Mouse (Mus musculus): ENCODE data around the gene Ifnlr1. TPM values are rescaled to one million over a fixed set of nuclear protein-coding genes. Genes with fewer than 3 reads are reported as not detected.

The Ifnlr1 gene
- polyA plus RNA-seq, 1 experiment = 3.8 TPM

DNA sequence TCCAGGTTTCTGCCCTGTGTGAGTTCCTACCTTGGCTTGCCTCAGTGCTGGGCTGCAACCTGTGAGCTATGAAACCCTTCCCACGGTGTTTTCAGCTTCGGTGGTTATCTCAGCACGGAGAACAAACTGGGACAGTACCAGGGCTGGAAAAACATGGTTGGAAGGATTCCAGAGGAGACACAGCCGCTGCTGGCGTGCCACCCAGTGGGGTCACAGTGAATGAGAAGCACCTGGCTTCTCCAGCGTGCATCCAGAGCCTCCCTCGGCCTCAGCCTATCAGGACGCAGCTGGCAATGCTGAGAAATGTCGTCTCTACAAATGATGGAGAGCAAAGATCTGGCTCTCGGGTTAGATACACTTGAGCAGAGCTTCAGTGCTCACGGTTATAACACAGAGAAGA is 40.3 kb downstream of the Ifnlr1 start:
- H3K27ac ChIP-seq (ENCODE audit: insufficient read depth, low read length) = no peak overlapping the region
- H3K9ac ChIP-seq (ENCODE audit: low read depth, poor library complexity, severe bottlenecking) = no peak overlapping the region
- H3K27me3 ChIP-seq (ENCODE audit: control insufficient read depth, insufficient read depth, low read length, poor library complexity, severe bottlenecking) = no peaks in the 10 kb centered on the region
- no peaks in the 10 kb centered on the region for H3K36me3 ChIP-seq (ENCODE audit: control insufficient read depth, insufficient read depth, low read length, poor library complexity, severe bottlenecking)
- no peaks in the 10 kb centered on the region for H3K4me1 ChIP-seq (ENCODE audit: control insufficient read depth, insufficient read depth, low read length)
- no peak overlapping the region for H3K4me3 ChIP-seq (ENCODE audit: low read depth, low read length)
- no peaks in the 10 kb centered on the region for H3K9me3 ChIP-seq (replicated peaks; ENCODE audit: control insufficient read depth, insufficient read depth, low read length, poor library complexity, severe bottlenecking)
- TF ChIP-seq POLR2A (IDR thresholded peaks at IDR 0.05; ENCODE audit: insufficient read depth, low read length) (no peak), CTCF (IDR thresholded peaks at IDR 0.05; ENCODE audit: low read depth, low read length) (no peak), EP300 (IDR thresholded peaks at IDR 0.05; ENCODE audit: insufficient read depth, low read depth, low read length) (no peak)

DNA sequence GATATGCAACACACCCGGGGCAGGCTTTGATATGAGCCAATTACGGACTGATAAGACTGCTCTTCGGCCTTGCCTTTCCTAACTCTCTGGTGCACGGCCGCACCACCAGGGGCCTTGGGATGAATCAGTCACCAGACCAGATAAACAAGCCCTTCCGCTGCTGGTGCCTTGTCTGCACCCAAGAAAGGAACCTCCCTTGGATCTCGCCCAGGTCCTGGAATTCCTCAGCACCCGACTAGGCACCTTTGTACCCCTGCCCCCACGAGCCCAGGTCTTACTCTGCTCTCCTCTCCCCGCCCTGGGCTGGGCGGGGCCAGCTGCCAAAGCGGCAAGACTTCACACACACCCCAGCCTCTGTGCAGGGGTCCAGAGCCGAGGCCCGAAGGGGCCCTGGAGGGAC is 41.7 kb downstream of the Ifnlr1 start, which contains the start of gene Il22ra1:
TSS of gene Il22ra1 (plus strand) at position 356 of the 400 bp plus-strand sequence.
- Histone ChIP-seq H3K27me3 (ENCODE audit: control insufficient read depth, insufficient read depth, low read length, poor library complexity, severe bottlenecking) (no peaks in the 10 kb centered on the region), H3K36me3 (ENCODE audit: control insufficient read depth, insufficient read depth, low read length, poor library complexity, severe bottlenecking) (no peaks in the 10 kb centered on the region), H3K4me3 (ENCODE audit: low read depth, low read length) (peak within 1 kb of the TSS; percentile 27), H3K4me1 (ENCODE audit: control insufficient read depth, insufficient read depth, low read length) (no peaks in the 10 kb centered on the region), H3K9me3 (replicated peaks; ENCODE audit: control insufficient read depth, insufficient read depth, low read length, poor library complexity, severe bottlenecking) (no peaks in the 10 kb centered on the region), H3K27ac (ENCODE audit: insufficient read depth, low read length) (no peak within 1 kb of the TSS), H3K9ac (ENCODE audit: low read depth, poor library complexity, severe bottlenecking) (no peak within 1 kb of the TSS)
- no peak for TF ChIP-seq EP300 (IDR thresholded peaks at IDR 0.05; ENCODE audit: insufficient read depth, low read depth, low read length)
- no peak for TF ChIP-seq POLR2A (IDR thresholded peaks at IDR 0.05; ENCODE audit: insufficient read depth, low read length)
- no peak for TF ChIP-seq CTCF (IDR thresholded peaks at IDR 0.05; ENCODE audit: low read depth, low read length)

DNA sequence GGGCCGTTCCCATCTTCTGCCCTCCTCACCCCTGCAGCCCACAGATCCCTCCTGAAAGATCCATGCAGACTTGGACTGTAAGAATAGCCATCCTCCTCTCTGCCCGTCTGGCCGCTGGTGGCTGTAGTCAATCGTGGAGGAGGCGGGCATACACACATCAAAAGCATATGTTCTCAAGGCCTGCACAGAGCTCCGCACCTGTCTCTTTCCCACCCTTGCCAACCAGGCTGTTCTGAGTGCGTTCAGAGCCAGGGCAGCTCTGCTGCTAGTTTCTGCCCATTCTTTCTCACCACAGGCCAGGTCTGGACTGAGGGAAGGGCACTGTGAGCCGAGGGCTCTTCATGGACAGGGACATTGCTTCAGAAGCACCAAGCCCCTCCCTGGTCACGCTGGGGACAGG is 44.1 kb downstream of the Ifnlr1 start:
- TF ChIP-seq EP300 (IDR thresholded peaks at IDR 0.05; ENCODE audit: insufficient read depth, low read depth, low read length) (no peak), CTCF (IDR thresholded peaks at IDR 0.05; ENCODE audit: low read depth, low read length) (no peak)
- H3K4me3 ChIP-seq (ENCODE audit: low read depth, low read length) = no peak overlapping the region
- no peaks in the 10 kb centered on the region for H3K4me1 ChIP-seq (ENCODE audit: control insufficient read depth, insufficient read depth, low read length)
- H3K9me3 ChIP-seq (replicated peaks; ENCODE audit: control insufficient read depth, insufficient read depth, low read length, poor library complexity, severe bottlenecking) = peaks cover 6% of the 10 kb centered on the region; the same call in 1 of the 2 replicates
- no peaks in the 10 kb centered on the region for H3K27me3 ChIP-seq (ENCODE audit: control insufficient read depth, insufficient read depth, low read length, poor library complexity, severe bottlenecking)
- H3K27ac ChIP-seq (ENCODE audit: insufficient read depth, low read length) = no peak overlapping the region
- H3K9ac ChIP-seq (ENCODE audit: low read depth, poor library complexity, severe bottlenecking) = no peak overlapping the region
- no peaks in the 10 kb centered on the region for H3K36me3 ChIP-seq (ENCODE audit: control insufficient read depth, insufficient read depth, low read length, poor library complexity, severe bottlenecking)

DNA sequence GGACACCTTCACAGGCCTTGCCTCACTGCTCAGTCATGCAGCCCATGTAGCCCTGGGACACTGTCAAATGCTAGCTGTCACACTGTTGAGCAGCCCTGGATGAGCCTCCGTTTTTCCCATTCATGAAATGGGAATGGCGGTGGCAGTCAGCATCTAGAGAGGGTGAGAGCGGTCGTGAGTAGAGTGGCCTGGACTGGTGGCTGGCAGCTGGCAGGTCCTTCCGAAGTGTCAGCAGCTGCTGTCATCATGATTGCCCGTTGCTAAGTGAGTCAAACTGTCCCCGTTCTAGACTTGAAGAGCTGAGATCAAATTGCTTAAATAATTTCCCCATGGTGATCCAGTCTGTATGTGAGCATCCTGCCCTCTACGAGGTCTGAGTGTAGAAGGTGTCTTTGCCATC is 44.9 kb downstream of the Ifnlr1 start:
- peaks cover 6% of the 10 kb centered on the region; the same call in 1 of the 2 replicates for H3K9me3 ChIP-seq (replicated peaks; ENCODE audit: control insufficient read depth, insufficient read depth, low read length, poor library complexity, severe bottlenecking)
- H3K27ac ChIP-seq (ENCODE audit: insufficient read depth, low read length) = no peak overlapping the region
- TF ChIP-seq POLR2A (IDR thresholded peaks at IDR 0.05; ENCODE audit: insufficient read depth, low read length) (no peak), EP300 (IDR thresholded peaks at IDR 0.05; ENCODE audit: insufficient read depth, low read depth, low read length) (no peak), CTCF (IDR thresholded peaks at IDR 0.05; ENCODE audit: low read depth, low read length) (no peak)
- H3K36me3 ChIP-seq (ENCODE audit: control insufficient read depth, insufficient read depth, low read length, poor library complexity, severe bottlenecking) = no peaks in the 10 kb centered on the region
- H3K9ac ChIP-seq (ENCODE audit: low read depth, poor library complexity, severe bottlenecking) = no peak overlapping the region
- no peaks in the 10 kb centered on the region for H3K27me3 ChIP-seq (ENCODE audit: control insufficient read depth, insufficient read depth, low read length, poor library complexity, severe bottlenecking)
- no peaks in the 10 kb centered on the region for H3K4me1 ChIP-seq (ENCODE audit: control insufficient read depth, insufficient read depth, low read length)
- H3K4me3 ChIP-seq (ENCODE audit: low read depth, low read length) = no peak overlapping the region

DNA sequence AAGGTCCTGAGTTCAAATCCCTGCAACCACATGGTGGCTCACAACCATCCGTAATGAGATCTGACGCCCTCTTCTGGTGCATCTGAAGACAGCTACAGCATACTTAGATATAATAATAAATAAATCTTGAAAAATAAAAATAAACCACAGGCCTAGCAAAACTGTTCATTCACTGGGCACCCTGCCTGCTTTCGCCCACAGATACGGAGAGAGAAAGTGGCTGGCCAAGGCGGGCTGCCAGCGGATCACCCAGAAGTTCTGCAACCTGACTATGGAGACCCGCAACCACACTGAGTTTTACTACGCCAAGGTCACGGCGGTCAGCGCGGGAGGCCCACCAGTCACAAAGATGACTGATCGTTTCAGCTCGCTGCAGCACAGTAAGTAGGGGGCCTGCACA is 47.8 kb downstream of the Ifnlr1 start:
- no peaks in the 10 kb centered on the region for H3K4me1 ChIP-seq (ENCODE audit: control insufficient read depth, insufficient read depth, low read length)
- no peak overlapping the region for H3K9ac ChIP-seq (ENCODE audit: low read depth, poor library complexity, severe bottlenecking)
- no peaks in the 10 kb centered on the region for H3K36me3 ChIP-seq (ENCODE audit: control insufficient read depth, insufficient read depth, low read length, poor library complexity, severe bottlenecking)
- TF ChIP-seq POLR2A (IDR thresholded peaks at IDR 0.05; ENCODE audit: insufficient read depth, low read length) (no peak), CTCF (IDR thresholded peaks at IDR 0.05; ENCODE audit: low read depth, low read length) (no peak), EP300 (IDR thresholded peaks at IDR 0.05; ENCODE audit: insufficient read depth, low read depth, low read length) (no peak)
- H3K27ac ChIP-seq (ENCODE audit: insufficient read depth, low read length) = no peak overlapping the region
- no peak overlapping the region for H3K4me3 ChIP-seq (ENCODE audit: low read depth, low read length)
- peaks cover 6% of the 10 kb centered on the region; the same call in 1 of the 2 replicates for H3K9me3 ChIP-seq (replicated peaks; ENCODE audit: control insufficient read depth, insufficient read depth, low read length, poor library complexity, severe bottlenecking)
- no peaks in the 10 kb centered on the region for H3K27me3 ChIP-seq (ENCODE audit: control insufficient read depth, insufficient read depth, low read length, poor library complexity, severe bottlenecking)

DNA sequence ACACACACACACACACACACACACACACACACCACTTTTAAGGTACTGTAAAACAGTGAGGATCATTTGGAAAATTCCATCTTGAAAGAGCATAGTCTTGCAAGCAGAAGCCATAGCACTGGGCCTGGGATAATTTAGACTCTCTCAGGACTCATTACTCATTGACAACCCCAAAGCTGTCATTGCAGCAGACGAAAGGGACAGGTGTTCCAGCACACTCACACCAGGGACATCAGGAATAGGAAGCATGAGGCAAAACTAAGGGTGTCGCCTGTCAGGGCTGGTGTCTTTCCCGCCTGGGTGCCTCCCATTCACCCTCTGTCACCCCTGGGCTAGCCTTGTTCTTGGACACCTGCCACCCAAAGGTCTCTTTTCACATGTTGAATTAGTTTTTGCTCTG is 50.8 kb downstream of the Ifnlr1 start:
- Histone ChIP-seq H3K27ac (ENCODE audit: insufficient read depth, low read length) (no peak overlapping the region), H3K9me3 (replicated peaks; ENCODE audit: control insufficient read depth, insufficient read depth, low read length, poor library complexity, severe bottlenecking) (peaks cover 6% of the 10 kb centered on the region; the same call in 1 of the 2 replicates), H3K9ac (ENCODE audit: low read depth, poor library complexity, severe bottlenecking) (no peak overlapping the region), H3K36me3 (ENCODE audit: control insufficient read depth, insufficient read depth, low read length, poor library complexity, severe bottlenecking) (no peaks in the 10 kb centered on the region), H3K4me1 (ENCODE audit: control insufficient read depth, insufficient read depth, low read length) (no peaks in the 10 kb centered on the region), H3K4me3 (ENCODE audit: low read depth, low read length) (no peak overlapping the region), H3K27me3 (ENCODE audit: control insufficient read depth, insufficient read depth, low read length, poor library complexity, severe bottlenecking) (no peaks in the 10 kb centered on the region)
- TF ChIP-seq POLR2A (IDR thresholded peaks at IDR 0.05; ENCODE audit: insufficient read depth, low read length) = no peak
- no peak for TF ChIP-seq EP300 (IDR thresholded peaks at IDR 0.05; ENCODE audit: insufficient read depth, low read depth, low read length)
- no peak for TF ChIP-seq CTCF (IDR thresholded peaks at IDR 0.05; ENCODE audit: low read depth, low read length)

Data from ES-Bruce4 (cell line).